Comparison of ENCODE assay signal across 27 mouse cellular contexts in genomic region chr10:86915595-86915994, GRCm38 (mm10).
DNase-seq lines count a peak whose midpoint lies in the region; ATAC-seq and TF ChIP-seq lines count a peak whose summit lies in the region.
"Had no signal": no experiment of that assay in that cellular context is flagged by ENCODE, and none has a peak within 500 bp of the region (broad histone marks: within the 10 kb centered on the region; RNA-seq: fewer than 3 reads in every experiment).

No protein-coding gene starts in this region.

- no peaks in the 10 kb centered on the region for H3K9me3 ChIP-seq in forebrain, embryonic 13.5 days (replicated peaks)
- no peaks in the 10 kb centered on the region for H3K9me3 ChIP-seq in forebrain, embryonic 10.5 days
- H3K9me3 ChIP-seq in heart, embryonic 12.5 days (replicated peaks) = no peaks in the 10 kb centered on the region
- H3K9me3 ChIP-seq in lung, postnatal 0 days (ENCODE audit: low read length) = no peaks in the 10 kb centered on the region
- H3K9me3 ChIP-seq: embryonic facial prominence, embryonic 10.5 days; embryonic facial prominence, embryonic 13.5 days; heart, embryonic 13.5 days; hindbrain, embryonic 12.5 days; hindbrain, embryonic 15.5 days; intestine, embryonic 15.5 days had no signal

- no peak for TF ChIP-seq EP300 in lung, postnatal 0 days (IDR thresholded peaks at IDR 0.05)

- H3K36me3 ChIP-seq in forebrain, embryonic 13.5 days (ENCODE audit: poor library complexity, severe bottlenecking) = no peaks in the 10 kb centered on the region
- H3K36me3 ChIP-seq in forebrain, embryonic 10.5 days (replicated peaks) = no peaks in the 10 kb centered on the region
- no peaks in the 10 kb centered on the region for H3K36me3 ChIP-seq in heart, embryonic 12.5 days
- no peaks in the 10 kb centered on the region for H3K36me3 ChIP-seq in lung, postnatal 0 days (ENCODE audit: insufficient read depth, low read length)
- H3K36me3 ChIP-seq: embryonic facial prominence, embryonic 10.5 days; embryonic facial prominence, embryonic 13.5 days; heart, embryonic 13.5 days; hindbrain, embryonic 12.5 days; hindbrain, embryonic 15.5 days; intestine, embryonic 15.5 days had no signal

- no peaks in the 10 kb centered on the region for H3K4me1 ChIP-seq in forebrain, embryonic 13.5 days
- no peaks in the 10 kb centered on the region for H3K4me1 ChIP-seq in forebrain, embryonic 10.5 days
- H3K4me1 ChIP-seq in heart, embryonic 12.5 days (replicated peaks) = no peaks in the 10 kb centered on the region
- no peaks in the 10 kb centered on the region for H3K4me1 ChIP-seq in lung, postnatal 0 days (ENCODE audit: insufficient read depth, low read depth, low read length)
- H3K4me1 ChIP-seq: embryonic facial prominence, embryonic 10.5 days; embryonic facial prominence, embryonic 13.5 days; heart, embryonic 13.5 days; hindbrain, embryonic 12.5 days; hindbrain, embryonic 15.5 days; intestine, embryonic 15.5 days had no signal

- no peak for TF ChIP-seq CTCF in lung, postnatal 0 days (IDR thresholded peaks at IDR 0.05)

- H3K9ac ChIP-seq in forebrain, embryonic 13.5 days = no peak overlapping the region
- H3K9ac ChIP-seq in heart, embryonic 12.5 days = no peak overlapping the region
- no peak overlapping the region for H3K9ac ChIP-seq in lung, postnatal 0 days (replicated peaks; ENCODE audit: low read depth)
- H3K9ac ChIP-seq: embryonic facial prominence, embryonic 13.5 days; heart, embryonic 13.5 days; hindbrain, embryonic 12.5 days; hindbrain, embryonic 15.5 days; intestine, embryonic 15.5 days had no signal

- no peak overlapping the region for H3K27ac ChIP-seq in forebrain, embryonic 13.5 days
- H3K27ac ChIP-seq in forebrain, embryonic 10.5 days = no peak overlapping the region
- H3K27ac ChIP-seq in heart, embryonic 12.5 days (ENCODE audit: poor library complexity, severe bottlenecking) = no peak overlapping the region
- no peak overlapping the region for H3K27ac ChIP-seq in lung, postnatal 0 days (ENCODE audit: low read length)
- H3K27ac ChIP-seq: embryonic facial prominence, embryonic 10.5 days; embryonic facial prominence, embryonic 13.5 days; gastrocnemius, adult 2 months; heart, embryonic 13.5 days; hindbrain, embryonic 12.5 days; hindbrain, embryonic 15.5 days; intestine, embryonic 15.5 days had no signal

- no peak for DNase-seq in forebrain, embryonic 10.5 days (ENCODE audit: extremely low spot score, low spot score)
- DNase-seq in heart, adult 11 months = peak; percentile 65
- DNase-seq in lung, postnatal 0 days (ENCODE audit: low spot score) = no peak
- DNase-seq in lung, postnatal 4 days = no peak
- DNase-seq: adrenal gland, adult 8-10 months; adrenal gland, postnatal 25 days; cerebellum, adult 11-12 months; cerebellum, adult 8-10 months; cerebellum, postnatal 10 days; cerebellum, postnatal 36 days; embryo, embryonic 11 days; gastrocnemius, adult 2 months; gastrocnemius, postnatal 14 days; heart, adult 18-20 months; heart, postnatal 14 days; heart, postnatal 4 days; kidney, adult 18-20 months had no signal

- peak; percentile 30; the same call in 1 of the 2 replicates for ATAC-seq in forebrain, embryonic 13.5 days
- no peak for ATAC-seq in heart, embryonic 12.5 days (ENCODE audit: insufficient number of reproducible peaks, low FRiP score)
- ATAC-seq in lung, postnatal 0 days = peak; percentile 25; the same call in 1 of the 2 replicates
- ATAC-seq: activated CD4-positive, CD25-positive, alpha-beta regulatory T cell, adult 4 months; intestine, embryonic 15.5 days had no signal

- no peak overlapping the region for H3K4me3 ChIP-seq in forebrain, embryonic 13.5 days
- no peak overlapping the region for H3K4me3 ChIP-seq in forebrain, embryonic 10.5 days
- no peak overlapping the region for H3K4me3 ChIP-seq in heart, embryonic 12.5 days
- no peak overlapping the region for H3K4me3 ChIP-seq in lung, postnatal 0 days (ENCODE audit: low read depth, low read length)
- H3K4me3 ChIP-seq: embryonic facial prominence, embryonic 10.5 days; embryonic facial prominence, embryonic 13.5 days; erythroblast, embryonic 14.5 days; gastrocnemius, adult 2 months; heart, embryonic 13.5 days; hindbrain, embryonic 12.5 days; hindbrain, embryonic 15.5 days; intestine, embryonic 15.5 days had no signal

- no peaks in the 10 kb centered on the region for H3K27me3 ChIP-seq in forebrain, embryonic 13.5 days
- no peaks in the 10 kb centered on the region for H3K27me3 ChIP-seq in forebrain, embryonic 10.5 days (ENCODE audit: poor library complexity, severe bottlenecking)
- H3K27me3 ChIP-seq in heart, embryonic 12.5 days (replicated peaks) = no peaks in the 10 kb centered on the region
- H3K27me3 ChIP-seq in lung, postnatal 0 days (replicated peaks; ENCODE audit: insufficient read depth, low read length) = no peaks in the 10 kb centered on the region
- H3K27me3 ChIP-seq: embryonic facial prominence, embryonic 13.5 days; heart, embryonic 13.5 days; hindbrain, embryonic 12.5 days; hindbrain, embryonic 15.5 days; intestine, embryonic 15.5 days had no signal

- H3K4me2 ChIP-seq in forebrain, embryonic 13.5 days = no peak overlapping the region
- H3K4me2 ChIP-seq in heart, embryonic 12.5 days = no peak overlapping the region
- no peak overlapping the region for H3K4me2 ChIP-seq in lung, postnatal 0 days (replicated peaks; ENCODE audit: low read depth, low read length)
- H3K4me2 ChIP-seq: embryonic facial prominence, embryonic 13.5 days; heart, embryonic 13.5 days; hindbrain, embryonic 12.5 days; hindbrain, embryonic 15.5 days; intestine, embryonic 15.5 days had no signal
